Mouse (Mus musculus): Measurements from ENCODE around the gene Pigyl. TPM values are rescaled to one million over a fixed set of nuclear protein-coding genes. Genes with fewer than 3 reads are reported as not detected.

Gene Pigyl
- total and polyA plus RNA-seq, 2 experiments from 2014 or later: 7.4 to 61.7 TPM

DNA sequence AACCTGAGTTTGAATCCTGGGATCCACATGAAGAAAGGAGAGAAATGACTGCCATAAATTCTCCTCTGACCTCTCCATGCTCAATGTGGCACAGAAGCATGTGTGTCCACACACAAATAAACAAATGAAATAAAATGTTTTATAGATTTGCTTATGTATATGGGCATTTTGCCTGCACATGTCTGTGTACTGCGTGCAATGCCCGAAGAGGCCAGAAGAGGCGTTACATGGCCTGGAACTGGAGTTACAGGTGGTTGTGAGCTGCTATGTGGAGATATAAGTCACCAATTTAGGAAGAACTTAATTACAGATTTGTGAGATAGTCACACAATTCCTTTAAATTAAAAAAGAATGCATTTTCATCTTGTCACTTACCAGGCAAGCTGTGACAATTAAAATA is 2.8 kb upstream of the Pigyl start:
- ATAC-seq (ENCODE audit: insufficient read depth, low read depth) (no peak), DNase-seq (ENCODE audit: low spot score) (no peak)
- Histone ChIP-seq H3K4me3 (ENCODE audit: low read depth, low read length) (no peak overlapping the region), H3K4me2 (ENCODE audit: low read depth, low read length) (no peak overlapping the region), H3K9ac (replicated peaks; ENCODE audit: low read depth, low read length) (no peak overlapping the region), H3K4me1 (ENCODE audit: control insufficient read depth, insufficient read depth) (peaks cover 4% of the 10 kb centered on the region; the same call in 1 of the 2 replicates), H3K27me3 (ENCODE audit: control insufficient read depth, insufficient read depth, low read length) (no peaks in the 10 kb centered on the region), H3K27ac (ENCODE audit: low read depth) (no peak overlapping the region), H3K36me3 (replicated peaks; ENCODE audit: control insufficient read depth, insufficient read depth, low read length) (no peaks in the 10 kb centered on the region; the same call in 1 of the 2 replicates), H3K9me3 (replicated peaks; ENCODE audit: control insufficient read depth, low read length) (no peaks in the 10 kb centered on the region; the same call in 1 of the 2 replicates)
- TF ChIP-seq CTCF (IDR thresholded peaks at IDR 0.05; ENCODE audit: low read depth) (no peak), EP300 (IDR thresholded peaks at IDR 0.05; ENCODE audit: low read depth) (no peak)
- 80% methylated on average over 3 of the region's 3 CpGs for WGBS

DNA sequence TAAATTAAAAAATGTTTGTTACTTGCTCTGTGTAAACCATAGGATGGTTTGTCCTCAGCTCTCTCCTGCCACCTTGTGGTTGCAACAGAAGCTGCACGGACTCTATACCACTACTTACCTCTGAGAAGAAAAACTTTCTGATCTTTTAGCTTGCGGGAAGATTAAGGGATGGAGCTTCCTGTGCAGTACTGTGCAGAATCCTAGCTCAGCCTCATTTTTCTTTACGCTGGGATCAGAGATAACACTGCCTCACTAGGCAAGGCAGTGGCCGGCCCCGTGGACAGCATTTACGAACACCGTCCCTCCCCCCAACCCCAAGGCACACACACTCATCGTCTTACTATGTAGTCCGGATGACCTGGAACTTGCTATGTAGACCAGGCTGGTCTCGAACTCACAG is 1.0 kb upstream of the Pigyl start:
- peak; percentile 81 for TF ChIP-seq CTCF (IDR thresholded peaks at IDR 0.05; ENCODE audit: low read depth)
- TF ChIP-seq EP300 (IDR thresholded peaks at IDR 0.05; ENCODE audit: low read depth): no peak
- DNase-seq (ENCODE audit: low spot score) (peak; percentile 67), ATAC-seq (ENCODE audit: insufficient read depth, low read depth) (0 out of 2 replicates have a peak, but pooled peaks have one; percentile 12)
- no peaks in the 10 kb centered on the region for H3K27me3 ChIP-seq (ENCODE audit: control insufficient read depth, insufficient read depth, low read length)
- no peaks in the 10 kb centered on the region for H3K9me3 ChIP-seq (replicated peaks; ENCODE audit: control insufficient read depth, low read length)
- H3K4me1 ChIP-seq (ENCODE audit: control insufficient read depth, insufficient read depth): peaks cover 4% of the 10 kb centered on the region; the same call in 1 of the 2 replicates
- WGBS: 6% methylated on average over 10 of the region's 10 CpGs
- H3K9ac ChIP-seq (replicated peaks; ENCODE audit: low read depth, low read length): no peak overlapping the region
- H3K36me3 ChIP-seq (replicated peaks; ENCODE audit: control insufficient read depth, insufficient read depth, low read length): no peaks in the 10 kb centered on the region; the same call in 1 of the 2 replicates
- H3K27ac ChIP-seq (ENCODE audit: low read depth): no peak overlapping the region
- peak overlapping the region; percentile 12; the same call in 1 of the 2 replicates for H3K4me3 ChIP-seq (ENCODE audit: low read depth, low read length)
- H3K4me2 ChIP-seq (ENCODE audit: low read depth, low read length): peak overlapping the region; percentile 46

DNA sequence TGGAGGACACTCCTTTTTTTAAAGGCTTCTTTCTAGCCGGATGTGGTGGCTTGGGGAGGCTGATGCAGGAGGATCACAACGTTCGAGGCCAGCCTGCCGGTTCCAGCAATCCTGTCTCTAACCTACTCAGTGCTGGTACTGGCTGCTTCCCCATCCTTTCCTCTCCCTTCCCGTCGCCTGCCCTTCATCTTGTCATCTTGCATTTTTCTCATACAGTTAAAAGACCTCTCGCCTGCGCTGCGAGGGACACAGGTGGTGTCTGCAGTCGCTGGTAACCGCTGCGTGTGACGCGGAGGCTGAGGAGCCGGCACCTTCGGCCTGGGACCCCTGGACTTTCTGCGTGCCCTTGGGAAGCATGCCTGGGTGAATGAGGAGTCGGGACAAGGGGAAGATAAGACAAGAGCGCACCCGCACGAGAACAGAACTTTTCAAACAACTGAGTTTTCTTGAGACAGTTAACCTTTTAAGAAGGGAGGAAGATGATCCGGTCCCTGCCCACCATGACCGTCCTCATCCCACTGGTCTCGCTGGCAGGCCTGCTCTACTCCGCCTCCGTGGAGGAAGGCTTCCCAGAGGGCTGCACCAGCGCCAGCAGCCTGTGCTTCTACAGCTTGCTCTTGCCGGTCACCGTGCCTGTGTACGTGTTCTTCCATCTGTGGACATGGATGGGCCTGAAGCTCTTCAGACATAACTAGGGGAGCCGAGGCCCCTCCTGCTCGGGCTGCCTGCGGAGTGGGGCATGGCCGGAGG is 1.0 kb downstream of the Pigyl start:
- Histone ChIP-seq H3K36me3 (replicated peaks; ENCODE audit: control insufficient read depth, insufficient read depth, low read length) (no peaks in the 10 kb centered on the region; the same call in 1 of the 2 replicates), H3K4me3 (ENCODE audit: low read depth, low read length) (peak overlapping the region; percentile 71), H3K4me2 (ENCODE audit: low read depth, low read length) (peak overlapping the region; percentile 80), H3K27ac (ENCODE audit: low read depth) (no peak overlapping the region), H3K4me1 (ENCODE audit: control insufficient read depth, insufficient read depth) (peaks cover 4% of the 10 kb centered on the region; the same call in 1 of the 2 replicates), H3K27me3 (ENCODE audit: control insufficient read depth, insufficient read depth, low read length) (no peaks in the 10 kb centered on the region), H3K9ac (replicated peaks; ENCODE audit: low read depth, low read length) (peak overlapping the region; percentile 78; the same call in 1 of the 2 replicates), H3K9me3 (replicated peaks; ENCODE audit: control insufficient read depth, low read length) (no peaks in the 10 kb centered on the region)
- TF ChIP-seq CTCF (IDR thresholded peaks at IDR 0.05; ENCODE audit: low read depth) (no peak), EP300 (IDR thresholded peaks at IDR 0.05; ENCODE audit: low read depth) (no peak)
- WGBS: 50% methylated on average over 34 of the region's 34 CpGs
- DNase-seq (ENCODE audit: low spot score) (no peak), ATAC-seq (ENCODE audit: insufficient read depth, low read depth) (no peak)

DNA sequence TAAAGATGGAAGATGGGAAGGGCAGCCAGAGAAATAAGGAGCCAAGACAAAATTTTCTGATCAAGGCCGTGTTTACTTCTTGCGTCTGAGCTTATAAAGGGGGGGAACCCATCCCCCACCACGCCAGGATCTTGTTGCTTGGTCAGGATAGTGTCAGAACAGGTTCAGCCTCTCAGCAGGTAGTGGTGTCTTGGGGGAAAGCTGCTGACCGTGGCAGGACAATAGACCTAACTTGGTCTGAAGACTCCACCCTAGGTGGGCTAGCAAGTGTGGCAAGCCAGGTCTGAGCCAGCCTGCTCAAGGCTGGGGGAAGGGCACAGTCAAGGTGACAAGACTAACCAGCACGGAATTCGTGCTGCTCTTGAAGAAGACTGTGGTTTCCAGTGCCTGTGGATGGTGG is 4.7 kb downstream of the Pigyl start:
- Histone ChIP-seq H3K4me3 (ENCODE audit: low read depth, low read length) (no peak overlapping the region), H3K4me2 (ENCODE audit: low read depth, low read length) (no peak overlapping the region), H3K27ac (ENCODE audit: low read depth) (no peak overlapping the region), H3K27me3 (ENCODE audit: control insufficient read depth, insufficient read depth, low read length) (0 out of 2 replicates have a peak, but pooled peaks cover 4% of the 10 kb centered on the region), H3K36me3 (replicated peaks; ENCODE audit: control insufficient read depth, insufficient read depth, low read length) (no peaks in the 10 kb centered on the region; the same call in 1 of the 2 replicates), H3K9ac (replicated peaks; ENCODE audit: low read depth, low read length) (no peak overlapping the region), H3K9me3 (replicated peaks; ENCODE audit: control insufficient read depth, low read length) (no peaks in the 10 kb centered on the region), H3K4me1 (ENCODE audit: control insufficient read depth, insufficient read depth) (peaks cover 4% of the 10 kb centered on the region; the same call in 1 of the 2 replicates)
- DNase-seq (ENCODE audit: low spot score) (no peak), ATAC-seq (ENCODE audit: insufficient read depth, low read depth) (no peak)
- 39% methylated on average over 6 of the region's 6 CpGs for WGBS
- TF ChIP-seq CTCF (IDR thresholded peaks at IDR 0.05; ENCODE audit: low read depth): no peak
- TF ChIP-seq EP300 (IDR thresholded peaks at IDR 0.05; ENCODE audit: low read depth): no peak

GRCm38 (mm10) chr9:22162305-22162704 is 5.7 kb downstream of the Pigyl start:
- H3K4me2 ChIP-seq (ENCODE audit: low read depth, low read length): no peak overlapping the region
- H3K9me3 ChIP-seq (replicated peaks; ENCODE audit: control insufficient read depth, low read length): 0 out of 2 replicates have a peak, but pooled peaks cover 6% of the 10 kb centered on the region
- WGBS: 77% methylated on average over 9 of the region's 9 CpGs
- no peak overlapping the region for H3K4me3 ChIP-seq (ENCODE audit: low read depth, low read length)
- ATAC-seq (ENCODE audit: insufficient read depth, low read depth): no peak
- H3K4me1 ChIP-seq (ENCODE audit: control insufficient read depth, insufficient read depth): peaks cover 4% of the 10 kb centered on the region; the same call in 1 of the 2 replicates
- no peak overlapping the region for H3K27ac ChIP-seq (ENCODE audit: low read depth)
- DNase-seq (ENCODE audit: low spot score): no peak
- 0 out of 2 replicates have a peak, but pooled peaks cover 4% of the 10 kb centered on the region for H3K27me3 ChIP-seq (ENCODE audit: control insufficient read depth, insufficient read depth, low read length)
- TF ChIP-seq CTCF (IDR thresholded peaks at IDR 0.05; ENCODE audit: low read depth): no peak
- TF ChIP-seq EP300 (IDR thresholded peaks at IDR 0.05; ENCODE audit: low read depth): no peak
- H3K9ac ChIP-seq (replicated peaks; ENCODE audit: low read depth, low read length): no peak overlapping the region
- no peaks in the 10 kb centered on the region; the same call in 1 of the 2 replicates for H3K36me3 ChIP-seq (replicated peaks; ENCODE audit: control insufficient read depth, insufficient read depth, low read length)

Data from heart, postnatal 0 days (tissue).